Mouse (Mus musculus) ES-Bruce4 (cell line): ENCODE data around the gene Atoh1. TPM values are rescaled to one million over a fixed set of nuclear protein-coding genes. Genes with fewer than 3 reads are reported as not detected.

Experiments
- H3K27ac ChIP-seq: 2 replicates; pipeline ENCODE4 v1.5.1; 2012; ENCODE audit warnings: low read length, inconsistent platforms; ENCODE audit not compliant: insufficient read depth
- H3K27me3 ChIP-seq: 2 replicates; pipeline ENCODE4 v1.6.1; 2012; ENCODE audit warnings: mild to moderate bottlenecking, low read length, inconsistent platforms; ENCODE audit not compliant: control insufficient read depth, poor library complexity, insufficient read depth, severe bottlenecking
- H3K36me3 ChIP-seq: 2 replicates; pipeline ENCODE4 v1.6.1; 2012; ENCODE audit warnings: inconsistent platforms, mild to moderate bottlenecking, low read length, moderate library complexity; ENCODE audit not compliant: control insufficient read depth, poor library complexity, insufficient read depth, severe bottlenecking
- H3K4me1 ChIP-seq: one replicate; pipeline ENCODE4 v1.8.1; 2011; ENCODE audit warnings: low read length; ENCODE audit not compliant: control insufficient read depth, insufficient read depth
- H3K4me3 ChIP-seq: 2 replicates; pipeline ENCODE4 v1.5.1; 2011; ENCODE audit warnings: low read depth, mild to moderate bottlenecking, low read length
- H3K9ac ChIP-seq: 2 replicates; pipeline ENCODE4 v1.6.1; 2012; ENCODE audit warnings: low read depth, mild to moderate bottlenecking, inconsistent platforms; ENCODE audit not compliant: poor library complexity, severe bottlenecking
- H3K9me3 ChIP-seq: replicated peaks from 2 replicates; pipeline ENCODE4 v1.6.1; 2012; ENCODE audit warnings: mild to moderate bottlenecking, low read length, inconsistent platforms; ENCODE audit not compliant: control insufficient read depth, poor library complexity, insufficient read depth, severe bottlenecking
- CTCF ChIP-seq: IDR thresholded peaks from one replicate; pipeline ENCODE4 v1.8.1; 2011; ENCODE audit warnings: low read depth, low read length
- EP300 ChIP-seq: IDR thresholded peaks from 2 replicates; pipeline ENCODE4 v1.6.1; 2011; ENCODE audit warnings: low read depth, low read length; ENCODE audit not compliant: insufficient read depth
- POLR2A ChIP-seq: IDR thresholded peaks from one replicate; pipeline ENCODE4 v1.8.1; 2011; ENCODE audit warnings: low read length; ENCODE audit not compliant: insufficient read depth
- polyA plus RNA-seq: library from polyadenylated mRNA; stranded (reverse); fragments of >200 nt; gene quantifications from 2 replicates; pipeline ENCODE4 v1.2.4, GENCODE M21; 2011; ENCODE audit warnings: low read depth; ENCODE audit not compliant: missing spikeins, insufficient read depth, insufficient read length

Atoh1 gene
- polyA plus RNA-seq, 1 experiment: not detected

DNA sequence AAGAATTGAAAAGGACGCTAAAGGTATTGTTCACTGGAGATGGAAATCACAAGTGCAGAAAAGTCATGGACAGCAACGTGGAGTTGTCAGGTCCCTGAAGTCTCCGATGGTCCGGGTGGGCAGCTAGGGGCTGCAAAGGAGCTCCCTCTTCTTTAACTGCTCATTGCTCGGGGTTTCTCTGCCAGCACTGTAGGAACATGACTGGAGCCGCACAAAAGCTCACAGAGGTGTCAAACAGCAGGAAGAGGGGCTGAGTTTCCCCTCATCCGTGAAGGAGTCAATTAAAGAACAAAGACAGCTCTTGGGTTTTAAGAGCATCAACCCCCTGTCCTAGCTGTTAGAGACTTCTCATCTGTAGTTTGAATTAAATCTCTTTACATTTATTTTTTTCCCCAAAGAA, 44.5 kb downstream of the Atoh1 start:
- TF ChIP-seq EP300 (no peak), CTCF (no peak), POLR2A (no peak)
- Histone ChIP-seq H3K9ac (no peak overlapping the region), H3K4me3 (no peak overlapping the region), H3K36me3 (no peaks in the 10 kb centered on the region), H3K27me3 (no peaks in the 10 kb centered on the region), H3K4me1 (no peaks in the 10 kb centered on the region), H3K9me3 (no peaks in the 10 kb centered on the region), H3K27ac (no peak overlapping the region)
